Mouse (Mus musculus): ENCODE data around the gene Krt77. TPM values are rescaled to one million over a fixed set of nuclear protein-coding genes. Genes with fewer than 3 reads are reported as not detected.

Gene Krt77
- polyA plus RNA-seq, 1 experiment from 2014 or later, result not detected

DNA sequence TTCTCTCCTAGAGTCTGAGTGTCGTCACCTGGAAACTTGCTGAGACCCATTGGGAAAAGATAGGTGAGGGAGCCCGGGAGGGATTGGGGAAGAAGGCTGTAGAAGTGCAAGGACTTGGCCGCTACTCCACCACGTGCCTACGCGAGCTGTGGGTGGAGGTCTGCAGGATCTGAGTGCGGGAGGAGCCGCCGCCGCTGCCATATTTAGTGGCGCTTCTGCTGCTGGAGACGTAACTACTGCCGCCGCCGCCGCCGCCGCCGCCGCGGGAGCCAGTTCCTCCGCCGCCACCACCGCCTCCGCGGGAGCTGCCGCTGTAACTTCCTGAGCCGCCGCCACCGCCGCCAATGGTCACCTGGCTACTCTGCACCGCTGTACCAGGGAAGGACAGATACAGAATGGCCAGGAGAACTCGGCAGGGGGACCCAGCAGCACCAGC is 9.8 kb downstream of the Krt77 start:
- Histone ChIP-seq H3K27ac (peak overlapping the region; percentile 30; the same call in 1 of the 2 replicates), H3K9me3 (replicated peaks) (no peaks in the 10 kb centered on the region), H3K36me3 (no peaks in the 10 kb centered on the region), H3K4me1 (peaks cover 23% of the 10 kb centered on the region), H3K4me3 (peak overlapping the region; percentile 55), H3K27me3 (ENCODE audit: low read depth, poor library complexity, severe bottlenecking) (peaks cover 87% of the 10 kb centered on the region)
- under 1% methylated on average over 33 of the region's 33 CpGs for WGBS
- peak; percentile 78 for DNase-seq (ENCODE audit: low spot score)

DNA sequence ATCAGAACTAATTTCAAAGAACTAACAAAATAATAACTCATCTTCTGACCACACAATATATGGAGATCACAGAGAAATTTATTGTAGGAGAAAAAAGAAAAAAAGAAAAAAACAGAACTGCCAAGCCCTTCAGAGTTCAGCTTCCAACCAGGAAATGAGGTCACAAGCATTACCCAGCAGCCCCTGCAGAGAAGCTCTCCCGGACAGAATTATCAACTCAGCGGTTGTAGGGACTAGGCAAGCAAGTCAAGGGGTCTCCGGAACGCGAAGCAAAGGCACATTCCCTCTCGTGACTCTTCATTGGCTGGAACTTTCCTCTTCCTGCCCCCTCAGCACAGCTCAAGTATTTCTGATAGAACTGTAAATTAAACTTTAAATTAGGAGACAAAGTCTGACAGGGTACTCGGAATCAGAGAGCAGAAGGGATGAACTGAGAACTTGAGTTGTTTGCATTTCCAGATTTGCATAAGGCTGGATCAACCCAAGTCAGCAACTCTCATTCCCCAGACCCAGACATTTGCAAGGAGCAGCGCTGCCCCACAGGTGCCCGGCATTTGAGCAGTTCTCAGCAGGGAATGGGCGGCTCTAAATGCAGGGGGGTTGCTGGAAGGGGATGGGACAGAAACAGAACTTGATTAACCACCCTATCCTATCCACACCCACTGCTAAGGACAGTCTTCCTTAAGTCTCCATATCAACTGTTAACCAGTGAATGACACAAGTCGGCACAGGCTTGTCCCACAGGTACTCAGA is 10.7 kb downstream of the Krt77 start:
- peaks cover 23% of the 10 kb centered on the region for H3K4me1 ChIP-seq
- 6% methylated on average over 11 of the region's 11 CpGs for WGBS
- no peak overlapping the region for H3K27ac ChIP-seq
- no peak for DNase-seq (ENCODE audit: low spot score)
- H3K27me3 ChIP-seq (ENCODE audit: low read depth, poor library complexity, severe bottlenecking), result peaks cover 96% of the 10 kb centered on the region
- H3K9me3 ChIP-seq (replicated peaks), result no peaks in the 10 kb centered on the region
- H3K4me3 ChIP-seq, result peak overlapping the region; percentile 55
- H3K36me3 ChIP-seq, result no peaks in the 10 kb centered on the region

DNA sequence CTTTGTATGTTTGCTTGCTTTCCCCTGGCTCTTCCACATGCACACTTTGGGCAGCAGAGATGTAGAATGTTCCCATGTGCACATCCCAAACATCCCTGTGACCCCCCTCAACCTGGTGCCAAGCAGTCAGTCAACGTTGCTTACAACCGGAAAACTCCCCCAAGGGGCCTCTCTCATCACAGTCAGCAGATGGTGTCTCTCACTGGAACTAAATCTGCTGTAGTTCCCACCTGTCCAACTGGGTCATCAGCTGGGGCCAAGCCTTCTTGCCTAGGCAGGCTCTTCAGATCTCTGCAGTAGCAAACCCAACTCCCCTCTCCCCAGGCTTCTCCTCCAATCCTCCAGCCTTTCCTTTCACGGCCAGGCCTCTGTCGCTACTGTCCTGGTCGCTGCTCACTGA is 12.8 kb downstream of the Krt77 start:
- peaks cover 100% of the 10 kb centered on the region for H3K27me3 ChIP-seq (ENCODE audit: low read depth, poor library complexity, severe bottlenecking)
- H3K4me1 ChIP-seq, result peaks cover 23% of the 10 kb centered on the region
- H3K36me3 ChIP-seq, result no peaks in the 10 kb centered on the region
- DNase-seq (ENCODE audit: low spot score), result no peak
- no peak overlapping the region for H3K27ac ChIP-seq
- 67% methylated on average over 5 of the region's 5 CpGs for WGBS
- H3K4me3 ChIP-seq, result no peak overlapping the region
- no peaks in the 10 kb centered on the region for H3K9me3 ChIP-seq (replicated peaks)

DNA sequence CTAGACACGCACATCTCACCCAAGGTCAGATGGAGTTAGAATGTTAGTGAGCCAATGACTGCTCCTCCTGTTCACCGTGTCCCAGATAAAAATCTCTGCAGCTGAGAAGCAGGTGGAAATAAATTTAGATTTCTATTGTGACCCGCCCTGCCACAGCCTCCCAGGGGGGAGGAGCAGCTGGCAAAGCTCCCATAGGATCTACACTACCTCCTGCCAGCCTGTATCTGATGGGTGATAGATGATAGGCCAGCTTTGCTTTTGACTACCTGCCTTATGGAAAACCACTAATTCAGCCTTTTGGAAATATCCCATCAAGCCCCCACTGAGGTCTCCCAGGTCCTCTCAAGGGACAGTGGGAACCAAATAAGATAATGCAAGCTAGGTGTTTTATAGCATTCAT is 13.8 kb downstream of the Krt77 start:
- peaks cover 97% of the 10 kb centered on the region for H3K27me3 ChIP-seq (ENCODE audit: low read depth, poor library complexity, severe bottlenecking)

DNA sequence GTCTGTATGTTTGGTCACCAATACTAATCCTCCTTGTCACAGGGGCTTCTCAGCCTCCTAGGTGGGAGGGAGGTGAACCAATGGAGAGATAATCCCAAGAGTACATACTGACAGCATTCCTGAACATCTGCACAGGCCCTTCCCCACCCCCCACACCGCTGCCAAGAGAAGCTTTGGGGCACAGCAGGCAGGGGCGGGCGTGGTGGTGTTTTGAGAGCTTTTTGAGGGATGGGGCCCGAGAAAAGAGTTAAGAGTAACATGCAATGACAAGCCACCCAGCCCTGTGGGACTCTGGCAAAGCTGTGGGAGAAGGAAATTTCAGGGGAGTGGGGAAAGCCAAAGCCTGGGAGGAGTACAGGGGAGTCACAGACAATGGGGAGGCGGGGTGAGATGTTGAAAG is 15.2 kb downstream of the Krt77 start:
- H3K9me3 ChIP-seq (replicated peaks), result no peaks in the 10 kb centered on the region
- H3K27me3 ChIP-seq (ENCODE audit: low read depth, poor library complexity, severe bottlenecking), result peaks cover 92% of the 10 kb centered on the region
- DNase-seq (ENCODE audit: low spot score), result no peak
- H3K27ac ChIP-seq, result no peak overlapping the region
- no peak overlapping the region for H3K4me3 ChIP-seq
- no peaks in the 10 kb centered on the region for H3K36me3 ChIP-seq
- WGBS, result 18% methylated on average over 5 of the region's 5 CpGs
- H3K4me1 ChIP-seq, result peaks cover 11% of the 10 kb centered on the region

More for the DNA sequence above, 13.8 kb downstream of the Krt77 start:
- no peak for DNase-seq (ENCODE audit: low spot score)
- Histone ChIP-seq H3K4me1 (peaks cover 23% of the 10 kb centered on the region), H3K4me3 (no peak overlapping the region), H3K27ac (no peak overlapping the region), H3K9me3 (replicated peaks) (no peaks in the 10 kb centered on the region), H3K36me3 (no peaks in the 10 kb centered on the region)
- WGBS, result 82% methylated on average over 3 of the region's 3 CpGs

DNA sequence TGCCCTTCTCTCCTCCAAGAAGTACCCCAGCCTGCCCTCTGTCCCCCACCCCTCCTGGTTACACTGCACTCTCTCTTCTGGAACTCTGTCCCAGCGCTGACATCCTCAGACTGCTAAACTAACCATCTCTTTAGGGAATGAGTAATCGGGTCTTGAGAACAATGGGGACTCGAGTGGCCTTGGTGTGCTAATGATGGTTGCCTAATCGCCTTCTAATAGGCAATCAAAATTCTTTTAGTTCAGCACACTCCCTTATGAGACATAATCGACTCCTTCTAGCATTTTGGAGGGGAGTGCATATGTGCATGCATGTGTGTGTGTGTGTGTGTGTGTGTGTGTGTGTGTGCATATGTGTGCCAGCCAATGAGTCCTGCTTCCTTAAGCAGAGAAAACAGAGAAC is 16.9 kb downstream of the Krt77 start:
- no peak overlapping the region for H3K4me3 ChIP-seq
- 42% methylated on average over 5 of the region's 5 CpGs for WGBS
- no peaks in the 10 kb centered on the region for H3K9me3 ChIP-seq (replicated peaks)
- peaks cover 4% of the 10 kb centered on the region; the same call in 1 of the 2 replicates for H3K4me1 ChIP-seq
- H3K36me3 ChIP-seq, result no peaks in the 10 kb centered on the region
- DNase-seq (ENCODE audit: low spot score), result no peak
- H3K27me3 ChIP-seq (ENCODE audit: low read depth, poor library complexity, severe bottlenecking), result peaks cover 82% of the 10 kb centered on the region
- no peak overlapping the region for H3K27ac ChIP-seq

DNA sequence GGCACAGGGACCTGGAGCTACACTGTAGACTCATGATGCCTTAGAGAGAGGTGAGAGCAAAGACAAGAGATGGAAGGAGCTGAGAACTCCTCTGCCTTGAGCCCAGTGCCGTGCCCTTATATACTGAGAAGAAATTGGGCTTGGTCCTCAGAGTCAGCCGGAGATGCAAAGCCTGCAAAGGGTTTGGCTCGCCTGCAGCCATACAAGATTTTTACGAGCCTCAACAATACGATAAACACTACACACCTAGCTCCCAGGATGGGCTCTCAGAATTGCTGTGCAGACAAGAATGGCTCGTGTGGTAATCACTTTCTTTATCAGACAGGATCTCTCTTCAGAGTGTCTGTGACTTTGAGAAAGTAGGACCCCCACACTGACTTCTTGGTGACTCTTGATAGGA is 18.8 kb downstream of the Krt77 start, which contains the start of gene Krt1:
Gene Krt1, minus strand, starts transcription at position 101 of the 400 bp plus-strand sequence.
- Histone ChIP-seq H3K27me3 (ENCODE audit: low read depth, poor library complexity, severe bottlenecking) (peaks cover 82% of the 10 kb centered on the region), H3K27ac (no peak within 1 kb of the TSS)
- 86% methylated on average over 6 of the region's 6 CpGs for whole genome bisulfite sequencing

DNA sequence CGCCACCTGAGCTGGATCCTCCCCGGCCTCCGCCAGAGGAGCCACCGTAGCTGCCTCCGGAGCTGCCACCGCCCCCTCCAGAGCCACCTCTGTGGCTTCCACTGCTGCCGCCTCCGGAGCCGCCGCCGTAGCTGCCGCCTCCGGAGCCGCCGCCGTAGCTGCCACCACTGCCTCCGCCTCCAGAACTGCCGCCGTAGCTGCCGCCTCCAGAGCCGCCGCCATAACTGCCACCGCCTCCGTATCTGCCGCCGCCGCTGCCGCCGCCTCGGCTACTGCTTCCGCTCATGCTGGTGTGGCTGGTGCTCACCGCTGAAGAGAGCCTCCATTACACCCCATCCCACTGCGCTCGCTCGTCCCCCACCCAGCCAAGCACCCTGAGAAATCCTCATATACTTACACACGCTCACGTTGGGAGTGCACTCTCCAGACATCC is 23.5 kb downstream of the Krt77 start:
- no peaks in the 10 kb centered on the region for H3K9me3 ChIP-seq (replicated peaks)
- 0% methylated on average over 37 of the region's 37 CpGs for WGBS
- peaks cover 65% of the 10 kb centered on the region for H3K27me3 ChIP-seq (ENCODE audit: low read depth, poor library complexity, severe bottlenecking)
- H3K36me3 ChIP-seq, result no peaks in the 10 kb centered on the region
- H3K4me1 ChIP-seq, result peaks cover 15% of the 10 kb centered on the region
- peak overlapping the region; percentile 61 for H3K4me3 ChIP-seq
- peak overlapping the region; percentile 82 for H3K27ac ChIP-seq
- DNase-seq (ENCODE audit: low spot score), result peak; percentile 73

More for the DNA sequence above, 18.8 kb downstream of the Krt77 start, which contains the start of gene Krt1:
- Histone ChIP-seq H3K4me3 (no peak within 1 kb of the TSS), H3K36me3 (no peaks in the 10 kb centered on the region), H3K9me3 (replicated peaks) (no peaks in the 10 kb centered on the region), H3K4me1 (peaks cover 7% of the 10 kb centered on the region)
- DNase-seq (ENCODE audit: low spot score), result no peak

DNA sequence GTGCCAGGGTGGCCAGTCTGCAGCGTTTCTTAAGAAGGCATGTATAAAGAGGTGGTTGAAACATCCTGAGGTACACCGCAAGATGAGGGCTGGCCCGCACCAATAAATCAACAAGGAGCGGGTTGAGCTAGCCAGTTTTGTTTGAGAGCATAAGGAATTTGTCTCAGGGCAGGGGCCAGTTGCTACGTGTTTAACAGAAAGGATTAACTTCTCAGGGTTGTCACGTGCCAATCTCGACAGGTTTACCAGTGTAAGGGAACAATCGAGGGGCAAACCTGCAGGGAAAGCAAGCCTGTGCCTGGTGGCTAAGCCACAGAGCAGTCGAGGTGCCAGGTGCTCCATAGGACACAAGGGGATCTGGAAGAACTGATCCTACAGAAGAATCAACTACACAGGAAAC is 26.3 kb downstream of the Krt77 start:
- H3K36me3 ChIP-seq, result no peaks in the 10 kb centered on the region
- H3K4me3 ChIP-seq, result no peak overlapping the region
- H3K27me3 ChIP-seq (ENCODE audit: low read depth, poor library complexity, severe bottlenecking), result peaks cover 55% of the 10 kb centered on the region
- DNase-seq (ENCODE audit: low spot score), result no peak
- 69% methylated on average over 9 of the region's 9 CpGs for WGBS
- peaks cover 15% of the 10 kb centered on the region for H3K4me1 ChIP-seq
- no peak overlapping the region for H3K27ac ChIP-seq
- no peaks in the 10 kb centered on the region for H3K9me3 ChIP-seq (replicated peaks)

DNA sequence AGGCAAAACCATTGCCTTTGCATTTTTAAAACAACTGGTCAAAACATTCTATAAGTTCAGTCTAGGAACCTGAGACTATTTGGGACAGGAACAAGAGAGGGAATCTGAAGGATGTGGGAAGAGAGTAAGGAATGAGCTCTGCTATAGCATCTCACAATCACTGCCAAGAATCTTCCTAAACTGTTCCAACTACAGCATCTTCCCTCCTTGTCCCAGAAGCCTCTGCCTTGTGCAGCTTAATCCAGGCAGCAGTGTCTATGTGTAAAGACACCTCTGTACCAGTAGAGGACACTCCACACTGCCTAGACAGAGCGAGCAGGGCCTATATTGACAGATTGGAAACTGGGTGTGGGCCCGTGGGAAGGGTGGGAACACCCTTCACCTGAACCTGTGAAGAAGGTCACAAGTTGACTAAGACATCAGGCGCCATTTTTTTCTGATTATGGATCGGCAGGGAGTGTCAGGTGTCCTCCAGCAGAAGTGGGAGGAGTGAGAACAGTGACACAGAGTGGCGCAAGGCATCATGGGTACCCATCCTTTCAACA is 34.6 kb downstream of the Krt77 start:
- Histone ChIP-seq H3K4me1 (0 out of 2 replicates have a peak, but pooled peaks cover 4% of the 10 kb centered on the region), H3K9me3 (replicated peaks) (no peaks in the 10 kb centered on the region), H3K36me3 (no peaks in the 10 kb centered on the region), H3K4me3 (no peak overlapping the region), H3K27me3 (ENCODE audit: low read depth, poor library complexity, severe bottlenecking) (no peaks in the 10 kb centered on the region), H3K27ac (no peak overlapping the region)
- no peak for DNase-seq (ENCODE audit: low spot score)
- 70% methylated on average over 5 of the region's 5 CpGs for WGBS

DNA sequence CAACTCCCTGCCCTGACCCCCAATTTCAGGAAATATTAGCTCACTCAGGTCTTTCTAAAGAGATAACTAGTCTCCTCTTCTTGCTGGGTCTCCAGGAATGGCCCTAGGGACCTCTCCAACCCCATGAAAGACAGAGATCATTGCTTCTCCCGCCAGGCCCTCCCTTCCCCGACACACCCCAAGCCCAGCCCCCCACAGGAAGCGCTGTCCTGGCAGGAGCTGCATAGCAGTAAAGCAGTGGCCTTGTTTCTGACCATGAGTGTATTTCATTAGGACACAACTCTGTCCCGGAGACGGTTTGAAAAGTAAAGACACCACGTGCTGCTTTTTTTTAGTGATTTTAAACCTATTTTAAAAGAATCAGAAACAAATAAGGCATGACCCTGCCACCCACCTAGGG is 36.4 kb downstream of the Krt77 start:
- no peak overlapping the region for H3K27ac ChIP-seq
- 47% methylated on average over 6 of the region's 6 CpGs for WGBS
- H3K27me3 ChIP-seq (ENCODE audit: low read depth, poor library complexity, severe bottlenecking), result no peaks in the 10 kb centered on the region
- DNase-seq (ENCODE audit: low spot score), result no peak
- 0 out of 2 replicates have a peak, but pooled peaks cover 4% of the 10 kb centered on the region for H3K4me1 ChIP-seq
- no peaks in the 10 kb centered on the region for H3K9me3 ChIP-seq (replicated peaks)
- no peaks in the 10 kb centered on the region for H3K36me3 ChIP-seq
- H3K4me3 ChIP-seq, result no peak overlapping the region

DNA sequence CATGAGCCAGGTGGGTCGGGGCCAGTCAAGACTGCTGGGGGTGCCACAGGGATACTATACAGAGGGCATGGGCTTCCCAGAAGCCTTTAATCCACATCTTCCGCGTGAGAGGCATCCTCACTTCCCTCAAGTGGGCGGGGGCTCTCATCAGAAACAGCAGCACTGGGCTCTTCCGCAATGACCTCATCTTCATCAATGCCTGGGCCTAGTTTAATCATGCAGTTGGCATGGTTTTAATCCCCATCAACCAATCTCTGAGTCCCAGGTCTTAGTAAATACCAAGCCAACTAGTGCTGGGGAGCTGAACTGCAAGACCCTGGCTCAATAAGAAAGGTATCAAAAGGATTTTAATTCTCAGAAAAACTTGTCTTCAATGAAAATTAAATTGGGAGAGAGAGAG is 40.1 kb downstream of the Krt77 start:
- no peak overlapping the region for H3K4me3 ChIP-seq
- no peak for DNase-seq (ENCODE audit: low spot score)
- no peak overlapping the region for H3K27ac ChIP-seq
- WGBS, result 67% methylated on average over 5 of the region's 5 CpGs
- H3K4me1 ChIP-seq, result 0 out of 2 replicates have a peak, but pooled peaks cover 4% of the 10 kb centered on the region
- no peaks in the 10 kb centered on the region for H3K27me3 ChIP-seq (ENCODE audit: low read depth, poor library complexity, severe bottlenecking)
- no peaks in the 10 kb centered on the region for H3K9me3 ChIP-seq (replicated peaks)
- H3K36me3 ChIP-seq, result no peaks in the 10 kb centered on the region

DNA sequence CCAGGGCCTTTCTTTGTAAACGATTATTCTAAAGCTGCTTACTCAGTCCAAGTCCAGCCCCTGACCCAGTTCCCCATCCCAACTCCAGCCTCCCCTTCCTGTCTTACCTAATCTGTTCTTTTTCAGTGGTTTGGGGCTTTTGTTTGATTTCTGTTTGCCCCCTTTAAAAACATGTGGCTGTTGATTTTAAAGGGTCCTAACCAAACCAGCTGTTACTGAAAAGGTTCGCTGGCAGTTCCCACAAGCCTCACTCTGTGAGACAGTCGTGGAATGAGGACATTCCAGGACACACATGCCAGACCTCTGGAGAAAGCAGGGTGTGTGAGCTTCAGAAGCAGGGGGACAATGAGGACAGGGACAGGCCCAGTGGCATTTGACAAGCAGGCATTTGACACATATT is 47.7 kb downstream of the Krt77 start:
- no peak for DNase-seq (ENCODE audit: low spot score)
- H3K9me3 ChIP-seq (replicated peaks), result no peaks in the 10 kb centered on the region
- peaks cover 8% of the 10 kb centered on the region; the same call in 1 of the 2 replicates for H3K27me3 ChIP-seq (ENCODE audit: low read depth, poor library complexity, severe bottlenecking)
- 42% methylated on average over 3 of the region's 3 CpGs for WGBS
- 0 out of 2 replicates have a peak, but pooled peaks cover 4% of the 10 kb centered on the region for H3K4me1 ChIP-seq
- H3K27ac ChIP-seq, result no peak overlapping the region
- H3K4me3 ChIP-seq, result no peak overlapping the region
- no peaks in the 10 kb centered on the region for H3K36me3 ChIP-seq

Data from limb, embryonic 10.5 days (tissue).